Mouse (Mus musculus) forebrain, embryonic 11.5 days (tissue): ENCODE data around the gene Hhatl. TPM values are rescaled to one million over a fixed set of nuclear protein-coding genes. Genes with fewer than 3 reads are reported as not detected.

Experiments
- ATAC-seq: fragments of 200-750 bp; cut with Nextera tagmentation; replicated peaks from 2 replicates; pipeline ENCODE4 v1.8.0; 2017; ENCODE audit warnings: moderate TSS enrichment; ENCODE audit not compliant: low FRiP score
- DNase-seq: peaks from one replicate; pipeline ENCODE4 v3.0.0-alpha.2; 2017; ENCODE audit warnings: low spot score
- H3K27ac ChIP-seq: fragments of 300-500 bp; sonication (generic); 2 replicates; pipeline ENCODE4 v1.5.1; 2014; ENCODE audit warnings: low read depth, low read length
- H3K27me3 ChIP-seq: fragments of 300-500 bp; sonication (generic); 2 replicates; pipeline ENCODE4 v1.6.1; 2014; ENCODE audit warnings: mild to moderate bottlenecking, low read length, mixed read lengths; ENCODE audit not compliant: control insufficient read depth, insufficient read depth
- H3K36me3 ChIP-seq: fragments of 300-500 bp; sonication (generic); 2 replicates; pipeline ENCODE4 v1.6.1; 2014; ENCODE audit warnings: mild to moderate bottlenecking, low read length, moderate library complexity, mixed read lengths; ENCODE audit not compliant: control insufficient read depth, insufficient read depth
- H3K4me1 ChIP-seq: fragments of 300-500 bp; sonication (generic); replicated peaks from 2 replicates; pipeline ENCODE4 v1.6.1; 2014; ENCODE audit warnings: low read length, mixed read lengths; ENCODE audit not compliant: control insufficient read depth, insufficient read depth
- H3K4me2 ChIP-seq: fragments of 300-500 bp; sonication (generic); 2 replicates; pipeline ENCODE4 v1.6.1; 2014; ENCODE audit warnings: low read depth, mild to moderate bottlenecking, low read length, moderate library complexity, mixed read lengths; ENCODE audit not compliant: severe bottlenecking
- H3K4me3 ChIP-seq: fragments of 300-500 bp; sonication (generic); 2 replicates; pipeline ENCODE4 v1.5.1; 2014; ENCODE audit warnings: low read depth, low read length
- H3K9ac ChIP-seq: fragments of 300-500 bp; sonication (generic); 2 replicates; pipeline ENCODE4 v1.6.1; 2014; ENCODE audit warnings: low read length
- H3K9me3 ChIP-seq: fragments of 300-500 bp; sonication (generic); 2 replicates; pipeline ENCODE4 v1.6.1; 2016; ENCODE audit warnings: low read length, mixed read lengths; ENCODE audit not compliant: control insufficient read depth
- WGBS: fragments of 180-500 bp; shearing (Covaris S2); extraction: QIAGEN DNeasy Blood & Tissue Kit; methylation state at CpG from one replicate; pipeline ENCODE4 v1.1.7; 2014; 5-methylcytosine and 5-hydroxymethylcytosine counted together
- polyA plus RNA-seq: library from polyadenylated mRNA; unstranded; fragments of >200 nt; fragmentation: Nextera tagmentation; extraction: Ambion mirVana; gene quantifications from 2 replicates; pipeline ENCODE4 v1.2.1, GENCODE M21; 2014

Gene Hhatl
- polyA plus RNA-seq, 1 experiment from 2014 or later = 0.11 TPM

DNA sequence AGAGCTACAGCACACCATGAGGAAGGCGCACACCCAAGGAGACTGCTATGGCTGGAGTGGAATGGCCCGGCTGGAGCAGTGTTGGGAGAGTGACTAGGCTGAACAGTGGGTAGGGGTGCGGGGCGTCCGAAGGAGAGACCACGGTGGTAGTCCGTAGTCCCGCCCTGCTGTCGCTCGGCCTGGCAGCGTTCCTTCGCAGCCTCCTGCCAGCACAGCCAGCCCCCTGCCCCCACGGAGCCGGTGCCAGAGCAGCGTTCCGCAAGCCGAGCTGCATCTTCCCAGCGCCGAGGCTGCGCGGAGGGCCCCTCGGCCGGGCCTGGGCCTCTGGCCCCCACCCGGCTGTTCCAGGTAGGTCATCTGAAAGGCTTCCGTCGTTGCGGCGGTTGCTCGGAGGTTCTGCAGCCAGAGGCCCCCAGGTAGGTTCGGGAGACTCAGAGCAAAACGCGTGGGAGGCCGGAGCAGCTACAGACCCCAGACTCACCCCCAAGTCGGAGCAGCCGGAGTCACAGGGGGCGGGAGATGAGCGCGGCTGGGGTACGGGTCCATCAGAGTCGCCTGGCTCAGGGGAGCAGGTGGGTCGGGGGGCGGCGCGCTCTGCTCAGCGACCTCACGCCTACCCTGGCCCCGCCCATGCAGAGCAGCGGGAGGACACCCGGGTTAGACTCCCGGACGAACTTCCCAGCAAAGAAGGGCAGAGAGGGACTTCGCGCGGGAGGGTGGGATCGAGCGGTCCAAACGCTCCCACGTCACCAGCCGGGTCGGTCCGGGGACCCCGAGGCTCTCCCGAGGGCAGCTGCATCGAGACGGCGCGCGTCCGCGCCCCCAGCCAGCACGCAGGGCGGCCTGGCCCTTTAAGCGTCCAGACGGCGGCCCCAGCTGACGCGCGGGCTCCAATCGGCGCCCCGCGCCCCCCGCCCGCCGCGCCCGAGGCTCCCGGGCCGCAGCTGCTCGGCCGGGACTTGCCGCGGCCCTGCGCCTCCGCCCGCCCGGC is 32.9 kb downstream of the Hhatl start, which contains the start of gene Zfp651:
Zfp651 (plus strand) TSS at position 240 of the 991 bp plus-strand sequence.
- peak within 1 kb of the TSS; percentile 94 for H3K9ac ChIP-seq
- peak within 1 kb of the TSS; percentile 88 for H3K27ac ChIP-seq
- H3K36me3 ChIP-seq = peaks cover 3% of the 10 kb centered on the region; the same call in 1 of the 2 replicates
- no peaks in the 10 kb centered on the region for H3K9me3 ChIP-seq
- peak; percentile 89 for DNase-seq
- H3K27me3 ChIP-seq = no peaks in the 10 kb centered on the region
- H3K4me3 ChIP-seq = peak within 1 kb of the TSS; percentile 84
- ATAC-seq = peak; percentile 80
- H3K4me2 ChIP-seq = peak within 1 kb of the TSS; percentile 98
- WGBS = under 1% methylated on average over 83 of the region's 97 CpGs
- H3K4me1 ChIP-seq = peaks cover 16% of the 10 kb centered on the region

DNA sequence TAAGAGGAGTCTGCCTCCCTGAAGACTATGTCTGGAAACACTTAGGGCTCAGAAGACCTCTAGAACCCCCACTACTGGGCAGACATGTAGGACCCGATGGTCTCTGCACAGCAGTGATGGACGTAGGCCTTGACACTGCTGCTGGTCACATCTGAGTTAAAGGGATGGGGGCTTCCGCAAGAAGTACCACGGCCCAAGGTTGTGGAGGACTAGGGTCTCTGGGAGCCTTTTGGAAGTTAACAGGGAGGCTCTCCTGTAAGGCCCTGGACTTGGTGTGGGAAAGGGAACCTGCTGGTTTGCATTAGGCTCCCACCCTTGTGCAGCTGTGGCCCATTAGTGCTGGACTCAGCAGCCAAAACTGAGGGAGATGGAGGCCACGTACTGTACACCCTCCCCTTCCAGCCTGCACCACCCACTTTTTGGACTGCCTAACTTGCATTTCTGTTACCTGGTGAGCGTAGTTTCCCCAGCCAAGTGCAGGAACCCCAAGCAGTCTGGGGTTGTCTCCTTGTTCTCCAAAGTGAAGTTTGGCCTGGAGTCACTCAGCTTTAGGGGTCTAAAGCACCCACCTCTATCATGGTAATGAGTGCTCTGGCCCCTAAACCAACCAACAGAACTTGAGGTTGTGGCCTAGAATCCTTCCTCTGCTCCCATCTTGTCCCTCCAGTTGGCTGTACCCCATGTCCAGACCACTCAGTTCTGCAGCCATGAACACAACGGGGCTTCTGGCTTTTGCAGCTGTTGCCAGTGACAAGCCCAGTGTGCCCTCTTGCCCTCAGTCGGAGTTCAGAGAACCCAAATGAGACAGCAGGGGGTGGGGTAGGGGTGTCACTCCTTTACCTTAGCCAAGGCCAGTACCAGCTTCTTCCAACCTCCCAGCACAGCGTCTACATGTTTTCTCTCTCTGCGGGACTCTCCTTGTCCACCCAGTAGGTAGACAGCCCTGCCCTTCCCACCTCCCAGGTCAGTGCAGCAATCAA is 34.2 kb downstream of the Hhatl start:
- ATAC-seq = no peak
- H3K4me1 ChIP-seq = peaks cover 16% of the 10 kb centered on the region
- no peaks in the 10 kb centered on the region for H3K9me3 ChIP-seq
- H3K9ac ChIP-seq = no peak overlapping the region
- peak overlapping the region; percentile 84; the same call in 1 of the 2 replicates for H3K4me3 ChIP-seq
- 53% methylated on average over 10 of the region's 10 CpGs for WGBS
- no peaks in the 10 kb centered on the region for H3K27me3 ChIP-seq
- DNase-seq = no peak
- H3K27ac ChIP-seq = no peak overlapping the region
- H3K4me2 ChIP-seq = peak overlapping the region; percentile 98
- peaks cover 3% of the 10 kb centered on the region; the same call in 1 of the 2 replicates for H3K36me3 ChIP-seq

DNA sequence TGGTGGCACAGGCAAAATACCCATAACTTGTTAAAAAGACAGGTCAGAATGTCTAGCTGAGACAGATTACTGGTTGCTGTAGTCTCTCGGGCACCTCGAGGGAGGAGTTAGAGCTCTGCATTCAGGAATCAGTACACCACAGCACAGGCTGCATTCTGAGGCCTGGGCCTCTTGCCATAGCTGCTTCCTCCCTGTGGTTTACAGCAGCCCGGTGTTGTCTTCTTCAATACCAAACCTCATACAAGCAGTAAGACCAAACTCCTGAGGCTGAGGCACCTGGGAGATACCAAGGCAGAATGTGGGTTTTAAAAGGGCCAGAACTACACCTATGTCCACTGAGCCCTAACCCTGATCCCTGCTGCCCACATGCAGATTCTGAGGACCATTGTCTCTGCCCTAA is 34.9 kb downstream of the Hhatl start:
- Histone ChIP-seq H3K4me3 (no peak overlapping the region), H3K27me3 (no peaks in the 10 kb centered on the region), H3K9ac (no peak overlapping the region), H3K4me1 (peaks cover 16% of the 10 kb centered on the region), H3K9me3 (no peaks in the 10 kb centered on the region), H3K4me2 (no peak overlapping the region), H3K27ac (no peak overlapping the region), H3K36me3 (peaks cover 3% of the 10 kb centered on the region)
- 70% methylated on average over 3 of the region's 3 CpGs for WGBS
- no peak for DNase-seq
- ATAC-seq = no peak

DNA sequence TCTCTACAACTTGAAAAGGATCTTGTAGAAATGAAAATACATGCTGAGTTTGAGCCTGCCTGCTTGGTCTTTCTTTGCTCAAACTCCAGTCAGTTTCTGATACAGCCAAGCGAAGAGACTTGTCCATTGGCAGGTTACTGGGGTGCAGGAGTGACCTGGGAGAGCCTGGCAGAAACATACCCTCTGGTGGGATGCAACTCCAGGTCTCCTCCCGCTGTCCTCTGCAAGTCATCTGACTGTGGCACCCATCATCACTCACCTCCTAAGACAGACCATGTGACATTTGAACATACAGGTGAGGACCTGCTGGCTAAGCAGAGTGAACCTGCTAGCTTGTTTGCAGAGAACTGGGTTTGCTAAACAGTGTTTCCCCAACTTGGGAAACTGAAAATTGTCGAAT is 35.5 kb downstream of the Hhatl start:
- ATAC-seq (no peak), DNase-seq (no peak)
- H3K4me1 ChIP-seq = peaks cover 16% of the 10 kb centered on the region
- peaks cover 5% of the 10 kb centered on the region for H3K36me3 ChIP-seq
- no peak overlapping the region for H3K9ac ChIP-seq
- H3K27ac ChIP-seq = no peak overlapping the region
- H3K27me3 ChIP-seq = no peaks in the 10 kb centered on the region
- H3K4me3 ChIP-seq = no peak overlapping the region
- no peak overlapping the region for H3K4me2 ChIP-seq
- H3K9me3 ChIP-seq = no peaks in the 10 kb centered on the region
- WGBS = 94% methylated on average over 3 of the region's 3 CpGs

DNA sequence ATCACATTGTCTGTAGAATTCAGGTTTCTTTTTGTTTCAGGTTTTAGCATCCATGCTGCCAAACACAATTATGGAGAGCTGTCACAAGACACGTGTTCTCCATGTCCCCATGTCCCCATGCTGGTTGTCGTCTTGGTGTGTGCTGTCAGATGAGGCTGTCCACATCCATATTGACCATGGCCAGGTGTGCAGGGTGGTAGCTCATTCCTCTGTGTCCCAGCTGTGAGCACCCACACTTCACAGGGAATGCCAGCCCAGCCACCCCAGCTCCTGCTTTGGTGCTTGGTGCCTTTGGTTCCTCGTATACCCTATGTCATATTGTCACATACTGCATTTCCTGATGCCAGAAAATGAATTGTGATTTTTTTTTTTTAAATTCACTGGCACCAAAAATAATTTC is 37.7 kb downstream of the Hhatl start:
- H3K9me3 ChIP-seq = no peaks in the 10 kb centered on the region
- H3K4me2 ChIP-seq = no peak overlapping the region
- no peaks in the 10 kb centered on the region for H3K27me3 ChIP-seq
- H3K4me3 ChIP-seq = no peak overlapping the region
- H3K4me1 ChIP-seq = peaks cover 5% of the 10 kb centered on the region; the same call in 1 of the 2 replicates
- WGBS = 93% methylated on average over 3 of the region's 3 CpGs
- DNase-seq (no peak), ATAC-seq (no peak)
- peaks cover 6% of the 10 kb centered on the region for H3K36me3 ChIP-seq
- H3K27ac ChIP-seq = no peak overlapping the region
- no peak overlapping the region for H3K9ac ChIP-seq

DNA sequence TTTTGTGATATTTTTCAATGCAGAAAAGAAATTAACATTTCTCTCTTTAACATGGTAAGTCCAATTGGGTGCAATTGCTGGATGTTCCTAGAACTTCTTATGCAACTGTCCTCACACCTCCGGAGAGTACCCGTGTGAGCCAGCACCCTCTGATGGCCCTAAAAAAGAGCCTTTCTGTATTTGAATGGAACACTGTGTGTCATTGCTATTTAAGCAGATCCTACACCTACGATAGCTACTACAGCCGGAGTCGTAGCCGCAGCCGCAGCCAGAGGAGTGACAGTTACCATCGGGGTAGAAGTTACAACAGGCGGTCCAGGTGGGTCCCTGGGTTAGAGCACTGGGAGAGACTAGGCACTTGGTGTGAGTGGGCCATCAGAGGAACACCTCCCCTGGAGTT is 39.5 kb downstream of the Hhatl start:
- no peaks in the 10 kb centered on the region for H3K9me3 ChIP-seq
- H3K4me1 ChIP-seq = no peaks in the 10 kb centered on the region
- H3K27me3 ChIP-seq = no peaks in the 10 kb centered on the region
- 92% methylated on average over 9 of the region's 9 CpGs for WGBS
- H3K9ac ChIP-seq = no peak overlapping the region
- H3K4me3 ChIP-seq = no peak overlapping the region
- H3K4me2 ChIP-seq = no peak overlapping the region
- DNase-seq = no peak
- peaks cover 8% of the 10 kb centered on the region for H3K36me3 ChIP-seq
- H3K27ac ChIP-seq = no peak overlapping the region
- no peak for ATAC-seq

DNA sequence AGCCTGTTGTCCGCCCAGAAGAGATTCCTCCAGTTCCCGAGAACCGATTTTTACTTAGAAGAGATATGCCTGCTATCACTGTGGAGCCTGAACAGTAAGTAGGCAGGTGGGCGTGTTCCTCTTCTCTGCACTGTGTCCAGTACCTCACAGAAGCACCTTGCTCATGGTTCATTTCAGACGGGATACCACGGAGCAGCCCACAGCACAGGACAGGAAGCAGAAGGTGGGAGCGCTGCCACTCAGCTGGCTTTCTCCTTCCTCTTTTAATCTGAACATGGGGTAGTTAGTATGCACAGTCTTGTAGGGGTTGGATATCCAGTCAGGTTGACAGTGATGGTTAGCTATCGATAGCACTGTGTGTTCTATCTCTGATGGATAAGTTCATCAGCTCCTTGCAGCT is 48.3 kb downstream of the Hhatl start:
- no peak overlapping the region for H3K9ac ChIP-seq
- DNase-seq = no peak
- no peaks in the 10 kb centered on the region for H3K4me1 ChIP-seq
- no peak overlapping the region for H3K4me3 ChIP-seq
- H3K36me3 ChIP-seq = peaks cover 10% of the 10 kb centered on the region
- H3K27me3 ChIP-seq = no peaks in the 10 kb centered on the region
- 89% methylated on average over 8 of the region's 8 CpGs for WGBS
- H3K9me3 ChIP-seq = no peaks in the 10 kb centered on the region
- no peak for ATAC-seq
- H3K27ac ChIP-seq = no peak overlapping the region
- no peak overlapping the region for H3K4me2 ChIP-seq

DNA sequence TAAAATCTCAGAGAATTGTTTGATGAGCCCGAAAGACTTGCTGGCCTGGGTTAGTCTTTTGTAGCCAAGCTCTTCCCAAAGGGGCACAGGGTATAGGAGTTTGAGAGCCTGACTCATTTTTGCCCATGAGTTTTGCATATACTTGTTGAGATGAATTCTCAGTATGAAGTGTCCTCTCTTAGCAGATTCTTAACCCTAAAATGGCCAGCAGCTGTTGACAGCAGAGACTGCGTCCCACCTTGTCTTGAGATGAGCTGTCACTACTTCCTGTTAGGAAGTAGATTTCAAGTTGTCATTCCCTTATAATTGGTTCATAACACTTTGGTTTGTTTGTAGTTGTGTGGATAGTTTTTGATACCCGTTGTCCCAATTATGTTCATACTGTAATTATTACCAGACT is 51.1 kb downstream of the Hhatl start:
- H3K27ac ChIP-seq = no peak overlapping the region
- H3K9me3 ChIP-seq = no peaks in the 10 kb centered on the region
- no peaks in the 10 kb centered on the region for H3K27me3 ChIP-seq
- no peaks in the 10 kb centered on the region for H3K4me1 ChIP-seq
- H3K36me3 ChIP-seq = no peaks in the 10 kb centered on the region; the same call in 1 of the 2 replicates
- H3K4me2 ChIP-seq = no peak overlapping the region
- no peak for ATAC-seq
- H3K9ac ChIP-seq = no peak overlapping the region
- no peak overlapping the region for H3K4me3 ChIP-seq
- DNase-seq = no peak
- 92% methylated on average over 3 of the region's 3 CpGs for WGBS
